Mouse (Mus musculus) v-Abl transformed pro-B cells (cell line): ENCODE results near the gene Mlycd.

Source experiments
- in situ Hi-C, 2 experiments: fragments of 400-800 bp; cut with MboI; formaldehyde crosslinking; loops; one replicate each; pipeline ENCODE4 v1.15.1; 2025; ENCODE audit not compliant: unreplicated experiment in 2 of 2

Mlycd gene

DNA sequence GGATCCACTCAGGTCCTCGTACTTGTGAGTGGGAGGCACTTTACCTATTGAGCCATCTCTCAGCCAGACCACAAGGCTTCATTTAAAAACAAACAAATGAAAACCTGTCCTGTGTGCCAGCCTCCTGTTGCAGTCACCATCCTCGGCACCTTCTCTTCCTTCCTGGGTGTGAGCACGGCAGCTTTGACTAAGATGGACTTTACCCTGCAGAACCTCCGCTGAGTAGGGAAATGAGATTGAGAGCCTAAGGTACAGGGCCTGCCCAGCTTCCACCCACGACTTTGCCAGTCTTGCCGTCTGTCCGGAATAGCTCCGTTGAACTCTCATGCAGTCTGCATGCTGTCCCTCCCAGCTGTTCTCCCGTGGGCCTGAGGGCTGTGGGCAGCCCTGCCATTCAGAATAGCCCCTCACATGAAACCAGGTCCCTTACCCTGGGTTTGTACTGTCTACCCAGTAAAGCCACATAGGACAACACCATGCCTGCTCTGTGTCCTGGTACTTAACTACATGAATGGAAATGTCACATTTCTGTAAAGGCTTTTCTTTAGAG lies 5.5 kb downstream of the Mlycd start:
- in situ Hi-C loops, result no loop called here

DNA sequence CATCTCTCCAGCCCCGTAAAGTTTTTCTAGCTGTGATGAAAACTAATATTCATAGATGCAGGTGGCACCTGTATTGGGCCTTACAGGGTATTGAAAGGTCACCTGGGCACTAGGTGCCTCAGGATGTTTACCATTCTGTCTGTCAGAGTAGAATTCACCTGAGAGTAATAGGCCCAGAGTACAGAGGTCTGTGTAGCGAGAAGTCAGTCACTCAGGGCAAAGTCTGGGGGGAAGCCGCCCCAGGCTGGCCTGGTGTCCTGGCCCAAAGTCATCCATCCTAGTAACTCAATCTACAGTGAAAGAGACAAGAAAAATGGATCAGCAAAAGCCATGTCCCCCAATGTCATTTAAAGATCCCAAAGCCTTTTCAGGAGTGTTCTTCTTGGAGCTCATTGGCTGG lies 6.2 kb downstream of the Mlycd start:
- in situ Hi-C loops, result no loop called here

GRCm38 (mm10) chr8:119403912-119404311 lies 9.2 kb downstream of the Mlycd start:
- in situ Hi-C loops, result no loop called here

GRCm38 (mm10) chr8:119404648-119405047 lies 10.0 kb downstream of the Mlycd start:
- in situ Hi-C loops, result no loop called here

- in situ Hi-C loops, result no loop called here
These were observed 13.6 kb downstream of the Mlycd start for GRCm38 (mm10) chr8:119408311-119408710.

- in situ Hi-C loops, result loop anchor here (5.0 to 10.0 kb wide), 4 partner anchors 35 to 263 kb away; partner anchors contain the start of genes Necab2 (in 2 of the 2) and Taf1c (in 1 of the 2)
These were observed 17.5 kb downstream of the Mlycd start for GRCm38 (mm10) chr8:119412037-119412734.

DNA sequence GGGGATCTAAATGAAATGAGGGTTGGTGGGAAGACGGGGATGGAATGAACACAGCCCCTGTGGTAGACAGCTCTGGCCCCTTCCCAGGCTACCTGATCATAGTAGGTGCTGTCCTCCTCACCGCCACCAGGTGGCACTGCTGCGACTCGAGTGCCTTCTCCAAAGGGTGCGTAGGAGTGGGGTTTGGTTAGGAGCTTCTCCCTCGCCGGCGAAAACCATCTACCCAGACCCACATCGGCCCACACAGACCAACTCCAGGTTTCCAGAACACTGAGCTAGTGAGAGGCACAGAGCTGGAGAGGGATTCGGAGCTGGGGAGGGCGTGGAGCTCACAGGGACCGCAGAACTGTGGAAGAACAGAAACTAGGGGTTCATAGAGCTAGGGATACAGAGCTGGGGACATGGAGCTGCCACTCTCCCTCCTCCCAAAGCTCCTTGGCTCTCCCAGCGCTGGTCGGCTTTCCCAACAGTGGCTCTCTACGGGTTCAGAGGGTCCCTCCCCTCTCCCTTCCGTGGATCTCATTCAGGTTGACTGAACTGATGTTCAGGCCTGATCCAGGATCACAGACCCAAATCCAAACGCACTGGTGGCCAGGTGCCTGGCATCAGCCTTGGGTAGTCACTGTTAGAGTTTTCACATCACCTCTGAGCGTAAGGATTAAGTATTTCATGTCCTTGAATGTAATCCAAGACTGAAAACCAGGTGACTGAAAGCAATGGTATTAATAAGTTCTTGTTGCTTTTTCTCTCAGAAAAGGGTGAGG lies 18.2 kb downstream of the Mlycd start:
- in situ Hi-C loops, result loop anchor here (5.0 to 10.0 kb wide), 4 partner anchors 34 to 262 kb away; partner anchors contain the start of genes Necab2 (in 2 of the 2) and Taf1c (in 1 of the 2)

DNA sequence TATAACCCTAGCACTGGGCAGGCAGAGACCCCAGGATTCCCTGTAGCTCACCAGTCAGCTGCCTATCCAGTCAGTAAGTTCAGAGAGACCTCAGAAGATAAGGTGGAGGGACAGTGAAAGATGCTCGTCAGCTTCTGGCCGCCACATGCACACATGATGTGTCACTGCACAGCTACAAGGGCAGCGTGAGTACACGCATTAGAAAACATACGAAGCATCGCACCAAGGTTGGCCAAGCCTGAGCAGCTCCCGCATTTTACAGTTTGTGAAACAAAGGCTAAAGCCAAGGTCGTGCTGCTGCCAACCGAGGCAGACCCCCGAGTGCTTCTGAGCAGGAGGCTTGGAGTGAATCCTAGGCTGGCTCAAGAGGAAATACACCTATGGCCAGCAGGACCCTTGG lies 18.9 kb downstream of the Mlycd start:
- in situ Hi-C loops, result loop anchor here (5.0 to 10.0 kb wide), 4 partner anchors 34 to 261 kb away; partner anchors contain the start of genes Necab2 (in 2 of the 2) and Taf1c (in 1 of the 2)

- in situ Hi-C loops, result no loop called here
These were observed 25.6 kb downstream of the Mlycd start for GRCm38 (mm10) chr8:119420318-119420717.

- in situ Hi-C loops, result no loop called here
These were observed 27.0 kb downstream of the Mlycd start for GRCm38 (mm10) chr8:119421603-119422122.

DNA sequence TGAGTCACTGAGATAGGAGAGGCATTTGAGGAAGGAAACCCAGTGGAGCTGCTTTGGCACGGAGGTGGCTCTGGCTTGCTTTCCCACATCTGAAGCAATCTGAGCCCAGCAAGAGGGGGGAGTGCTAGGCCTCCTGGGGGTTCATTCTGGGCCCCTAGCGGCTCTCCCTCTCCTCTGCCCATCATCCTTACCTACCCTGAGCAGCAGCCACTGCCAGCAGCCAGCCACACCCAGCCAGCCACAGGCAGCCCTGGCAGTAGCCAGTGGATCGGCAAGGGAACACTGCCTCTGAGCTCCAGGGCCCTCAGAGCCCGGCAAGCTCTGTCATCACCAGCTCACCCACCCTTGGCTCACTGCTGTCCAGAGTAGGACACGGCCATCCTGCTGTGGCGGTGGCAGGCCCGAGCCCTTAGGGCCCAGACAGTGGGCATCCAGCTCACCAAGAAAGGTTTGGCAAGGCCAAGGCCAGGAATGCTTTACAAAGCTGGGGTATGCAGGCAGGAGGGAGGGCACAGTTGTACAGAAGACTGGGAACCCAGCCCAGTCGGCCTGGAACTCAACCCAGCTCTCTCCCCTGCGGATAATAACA lies 27.5 kb downstream of the Mlycd start:
- in situ Hi-C loops, result no loop called here

DNA sequence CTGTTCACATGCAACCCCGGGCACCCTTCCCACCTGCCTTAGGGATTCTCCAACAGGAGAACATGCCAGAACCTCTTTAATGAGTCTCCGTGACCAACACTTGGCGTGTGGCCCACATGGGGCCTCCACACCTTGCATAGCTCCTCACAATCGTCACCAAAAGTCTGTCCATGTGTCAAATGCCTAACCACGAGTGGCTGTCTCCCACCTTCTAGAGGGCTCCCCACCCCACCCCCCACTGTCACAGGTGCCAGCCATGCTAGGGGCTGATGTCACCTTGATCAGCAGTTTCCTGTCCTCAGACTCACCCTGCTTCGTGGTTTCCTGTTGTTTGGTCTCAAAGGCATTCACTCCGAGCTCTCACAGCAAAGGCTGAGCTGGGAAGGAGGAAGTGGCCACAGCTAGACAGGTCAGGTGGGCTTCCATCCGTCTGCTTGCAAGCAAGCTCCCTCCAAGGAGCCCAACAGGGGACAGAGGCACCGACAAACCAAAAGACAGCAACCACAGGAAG lies 29.0 kb downstream of the Mlycd start:
- in situ Hi-C loops, result no loop called here

DNA sequence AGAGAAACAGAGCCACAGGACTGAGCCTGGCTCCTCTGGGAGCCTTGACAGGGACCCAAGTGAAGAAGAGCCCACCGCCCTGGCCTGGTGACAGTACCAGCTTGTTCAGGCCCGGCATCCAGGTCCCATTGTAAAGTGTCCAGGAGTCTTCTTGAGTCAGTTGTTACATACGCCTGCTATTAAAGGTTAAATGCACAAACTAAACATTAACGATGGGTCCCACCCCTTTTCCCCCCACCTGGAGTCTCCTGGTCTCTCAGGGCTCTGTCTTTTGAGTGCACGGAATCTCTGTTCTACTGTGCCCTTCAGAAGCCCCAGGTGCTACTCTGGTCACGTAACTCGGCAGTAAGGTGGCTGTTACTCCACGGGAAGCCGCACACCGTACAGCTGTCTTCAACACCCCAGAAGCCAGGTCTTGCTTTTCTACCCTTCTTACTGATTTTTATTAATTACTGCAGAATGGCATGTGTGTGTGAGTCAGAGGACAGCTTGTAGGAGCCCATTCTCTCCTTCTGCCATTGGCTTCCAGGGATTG lies 29.6 kb downstream of the Mlycd start:
- in situ Hi-C loops, result no loop called here

- in situ Hi-C loops, result no loop called here
These were observed 30.1 kb downstream of the Mlycd start for GRCm38 (mm10) chr8:119424740-119425139.

DNA sequence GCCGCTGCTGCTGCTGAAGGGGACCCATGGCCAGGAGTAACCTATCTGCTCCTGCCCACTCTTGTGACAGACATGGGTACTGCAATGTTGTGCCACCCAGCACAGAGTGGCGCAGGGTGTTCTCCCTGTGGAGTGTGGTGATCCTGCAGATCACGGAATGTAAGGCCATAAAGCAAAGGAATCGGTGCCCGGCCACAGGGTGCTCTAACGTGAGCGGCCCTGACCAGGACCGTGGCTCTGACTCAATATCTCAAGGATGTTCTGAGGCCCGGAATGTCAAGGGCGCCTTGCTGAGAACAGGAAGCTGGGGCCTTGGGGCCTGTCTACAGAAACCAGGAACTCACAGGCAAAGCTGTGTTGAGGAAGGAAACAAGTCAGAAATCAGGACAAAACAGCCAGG lies 30.9 kb downstream of the Mlycd start:
- in situ Hi-C loops, result no loop called here

DNA sequence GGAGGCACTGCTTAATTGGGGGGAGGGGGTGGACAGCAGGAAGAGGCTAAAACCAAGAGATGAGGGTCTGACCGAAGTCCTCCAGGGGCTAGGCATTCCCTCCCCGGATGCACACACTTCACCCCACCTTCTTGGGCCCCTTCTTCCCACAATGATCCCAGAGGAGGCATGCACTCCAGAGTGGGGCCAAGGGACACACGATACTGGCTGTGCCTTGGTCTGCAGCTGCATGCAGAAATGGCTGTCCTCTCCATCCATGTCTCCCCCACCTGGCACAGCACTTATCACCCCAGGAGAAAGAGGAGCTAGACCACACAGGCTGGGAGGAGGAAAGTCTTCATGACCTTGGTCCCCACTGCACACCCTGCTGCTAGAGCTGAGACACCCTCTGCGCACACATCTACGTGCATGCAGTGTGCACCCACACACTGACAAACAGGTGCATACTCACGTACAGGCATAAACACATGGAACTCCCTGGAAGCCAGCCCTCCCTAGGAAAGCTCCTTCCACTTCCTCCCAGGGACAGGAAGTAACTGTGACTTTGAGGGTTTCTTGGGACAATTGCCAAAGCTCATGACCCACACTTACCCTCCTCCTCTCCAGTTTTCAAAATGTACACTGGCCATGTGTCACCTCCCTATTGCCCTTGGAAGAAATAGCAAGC lies 31.5 kb downstream of the Mlycd start:
- in situ Hi-C loops, result no loop called here

DNA sequence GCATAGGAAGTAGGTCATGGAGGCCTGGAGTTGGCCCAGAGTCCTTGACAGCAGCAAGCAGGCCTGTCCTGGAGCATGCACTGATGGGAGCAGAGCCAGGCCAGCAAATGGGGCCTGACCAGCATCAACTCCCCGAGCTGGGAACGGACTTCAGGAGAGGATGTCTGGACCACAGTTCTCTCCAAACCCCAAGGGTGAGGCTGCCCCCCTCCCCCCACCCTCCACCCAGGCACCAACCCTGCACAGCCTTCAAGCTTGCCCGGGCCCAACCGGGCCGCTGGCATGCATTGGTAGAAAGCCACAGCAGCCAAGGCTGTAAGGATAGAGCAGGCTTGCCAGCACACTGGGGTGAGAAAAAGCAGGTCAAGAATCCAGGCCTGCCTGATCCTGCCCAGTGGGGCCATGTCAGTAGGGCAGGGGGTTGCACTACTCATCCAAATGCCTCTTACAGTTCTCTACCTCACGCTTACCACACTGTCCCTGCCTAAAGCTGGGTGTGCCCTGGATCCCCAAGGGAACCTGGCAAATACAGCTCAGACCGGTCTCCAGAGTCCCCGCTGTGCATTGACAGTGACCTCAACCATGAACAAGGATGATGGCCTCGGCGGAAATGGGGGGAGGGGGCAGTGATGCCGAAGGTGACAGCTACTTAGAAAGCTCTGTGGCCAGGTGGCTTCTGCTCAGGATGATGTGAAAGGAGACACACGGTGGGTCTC lies 33.1 kb downstream of the Mlycd start:
- in situ Hi-C loops, result no loop called here

DNA sequence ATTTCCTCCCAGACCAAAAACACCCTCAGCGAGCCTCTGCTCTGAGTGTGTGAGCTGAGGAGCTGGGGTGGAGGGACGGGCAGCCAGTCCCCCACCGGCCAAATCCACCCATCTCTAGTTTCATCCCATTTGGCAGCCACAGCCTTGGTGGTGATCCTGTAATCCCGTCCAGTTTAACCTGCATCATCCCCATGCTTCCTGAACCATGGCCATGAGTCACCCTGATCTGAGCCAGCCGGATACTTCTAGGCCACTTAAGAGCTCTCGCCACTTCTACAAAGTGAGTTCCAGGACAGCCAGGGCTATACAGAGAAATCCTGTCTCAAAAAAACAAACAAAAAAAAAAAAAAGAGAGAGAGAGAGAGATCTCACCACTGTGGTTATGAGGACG lies 33.7 kb downstream of the Mlycd start:
- in situ Hi-C loops, result no loop called here

- in situ Hi-C loops, result no loop called here
These were observed 34.2 kb downstream of the Mlycd start for GRCm38 (mm10) chr8:119428766-119429327.
